Mouse (Mus musculus): ENCODE data around the gene Adamtsl1.

The Adamtsl1 gene

DNA sequence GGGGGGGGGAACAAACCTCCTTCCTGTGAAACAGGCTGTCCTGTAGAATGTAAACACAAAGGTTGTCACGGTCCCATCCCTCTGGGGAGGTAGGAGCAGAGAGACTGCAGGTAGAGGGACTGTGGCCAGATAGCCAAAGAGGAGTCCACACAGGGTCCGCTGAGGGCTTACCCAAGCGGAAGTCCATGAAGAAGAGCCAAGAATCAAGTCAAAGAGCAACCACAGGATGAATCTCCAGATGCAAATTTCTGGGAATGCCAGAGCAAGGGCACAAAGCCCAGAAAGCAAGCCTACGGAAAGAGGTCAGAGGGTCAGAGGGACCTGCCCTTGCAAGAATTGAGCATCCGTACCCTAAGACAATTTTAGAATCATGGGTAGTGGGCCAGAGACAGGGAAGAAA lies 677.2 kb downstream of the Adamtsl1 start:
- DNase-seq (ENCODE audit: extremely low spot score), result no peak

- DNase-seq (ENCODE audit: extremely low spot score), result no peak
Observed at GRCm38 (mm10) chr4:86201766-86202165, 687.8 kb downstream of the Adamtsl1 start.

DNA sequence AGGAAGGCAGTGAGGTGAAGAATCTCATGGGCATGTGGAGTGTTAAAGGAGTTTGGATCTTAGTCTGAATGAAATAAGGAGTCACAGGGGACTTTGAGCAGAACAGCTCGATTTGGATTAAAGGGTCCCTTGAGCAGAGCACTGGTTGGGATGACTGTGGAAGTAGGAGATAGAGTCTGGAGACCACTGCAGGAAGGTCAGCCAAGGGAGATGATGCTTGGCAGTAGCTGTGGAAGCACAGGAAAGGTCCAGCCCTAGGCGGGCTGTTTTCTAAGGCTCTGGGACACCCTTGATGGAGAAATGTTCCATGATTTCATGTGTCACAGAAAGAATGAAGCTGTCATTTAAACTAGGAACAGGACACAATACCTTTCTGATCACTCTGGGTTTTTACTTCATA lies 689.3 kb downstream of the Adamtsl1 start:
- DNase-seq (ENCODE audit: extremely low spot score), result no peak

DNA sequence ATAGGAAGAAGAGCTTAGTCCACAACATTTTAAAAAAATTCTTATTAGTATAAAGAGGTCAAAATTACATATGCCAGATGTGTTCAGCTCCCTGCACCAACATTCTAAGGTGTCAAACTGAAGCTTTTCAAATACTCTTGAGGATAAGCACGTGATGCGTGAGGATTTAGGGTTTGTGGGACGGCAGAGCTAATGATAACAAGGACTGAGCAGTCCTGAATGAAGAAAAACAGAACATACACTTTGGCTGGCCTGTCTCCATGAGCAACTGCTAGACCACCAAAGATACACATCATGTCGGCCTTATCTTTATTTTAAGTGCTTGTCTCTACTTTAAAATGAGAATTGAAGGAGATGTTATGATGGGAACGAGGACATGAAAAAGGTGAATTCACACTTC lies 710.9 kb downstream of the Adamtsl1 start:
- no peak for DNase-seq (ENCODE audit: extremely low spot score)

GRCm38 (mm10) chr4:86227096-86227495 lies 713.1 kb downstream of the Adamtsl1 start:
- no peak for DNase-seq (ENCODE audit: extremely low spot score)

DNA sequence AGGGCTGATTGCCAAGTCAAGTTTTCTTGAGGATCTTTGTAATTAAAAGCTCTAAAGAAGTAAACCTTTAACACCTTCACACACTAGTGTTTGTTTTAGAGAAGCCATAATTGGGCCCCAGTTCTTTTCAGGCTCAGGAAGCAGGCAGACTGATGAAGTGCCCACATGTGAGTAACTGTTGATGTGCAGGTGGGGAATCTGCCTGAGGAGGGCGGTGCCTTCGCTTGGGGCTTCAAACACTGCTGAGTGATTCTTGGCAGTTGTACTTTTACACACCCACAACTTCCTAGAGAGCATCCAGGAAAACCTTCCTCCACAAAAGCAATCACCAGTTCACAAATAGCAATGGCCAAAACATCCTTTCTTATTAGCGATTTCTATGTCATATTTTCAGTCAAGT lies 719.2 kb downstream of the Adamtsl1 start:
- DNase-seq (ENCODE audit: extremely low spot score), result no peak

- DNase-seq (ENCODE audit: extremely low spot score), result no peak
Observed at GRCm38 (mm10) chr4:86241854-86242424, 728.0 kb downstream of the Adamtsl1 start.

GRCm38 (mm10) chr4:86270085-86270484 lies 756.1 kb downstream of the Adamtsl1 start:
- no peak for DNase-seq (ENCODE audit: extremely low spot score)

DNA sequence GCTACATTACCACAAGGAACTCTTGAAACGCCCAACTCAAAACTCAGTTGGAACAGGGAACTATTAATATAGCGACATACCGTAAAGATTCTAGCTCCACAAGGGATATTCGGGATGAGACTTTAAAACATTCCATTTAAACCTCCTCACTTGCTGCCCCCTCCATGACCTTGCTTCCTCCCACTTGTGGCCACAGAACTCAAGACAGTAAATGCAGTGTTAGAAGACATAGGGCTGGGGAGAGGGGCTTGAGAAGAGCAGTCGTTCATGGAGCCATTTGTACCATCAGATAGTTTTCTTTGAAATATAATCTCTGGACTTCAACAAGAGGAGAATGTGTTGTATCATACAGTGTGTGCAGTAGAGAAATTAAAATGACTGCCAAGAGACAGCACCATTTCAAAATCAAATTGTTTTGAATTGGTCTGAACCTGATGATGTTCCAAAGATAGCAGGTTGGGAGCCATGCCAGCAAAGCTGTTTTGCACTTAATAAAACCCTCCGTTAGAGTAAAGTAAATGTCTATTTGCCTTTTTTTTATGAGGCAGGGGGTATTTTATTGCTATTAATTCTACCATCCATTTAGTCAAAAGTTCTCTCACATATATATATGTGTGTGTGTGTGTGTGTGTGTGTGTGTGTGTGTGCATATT lies 759.9 kb downstream of the Adamtsl1 start:
- DNase-seq (ENCODE audit: extremely low spot score), result no peak

- no peak for DNase-seq (ENCODE audit: extremely low spot score)
Observed at GRCm38 (mm10) chr4:86274663-86275062, 760.7 kb downstream of the Adamtsl1 start.

DNA sequence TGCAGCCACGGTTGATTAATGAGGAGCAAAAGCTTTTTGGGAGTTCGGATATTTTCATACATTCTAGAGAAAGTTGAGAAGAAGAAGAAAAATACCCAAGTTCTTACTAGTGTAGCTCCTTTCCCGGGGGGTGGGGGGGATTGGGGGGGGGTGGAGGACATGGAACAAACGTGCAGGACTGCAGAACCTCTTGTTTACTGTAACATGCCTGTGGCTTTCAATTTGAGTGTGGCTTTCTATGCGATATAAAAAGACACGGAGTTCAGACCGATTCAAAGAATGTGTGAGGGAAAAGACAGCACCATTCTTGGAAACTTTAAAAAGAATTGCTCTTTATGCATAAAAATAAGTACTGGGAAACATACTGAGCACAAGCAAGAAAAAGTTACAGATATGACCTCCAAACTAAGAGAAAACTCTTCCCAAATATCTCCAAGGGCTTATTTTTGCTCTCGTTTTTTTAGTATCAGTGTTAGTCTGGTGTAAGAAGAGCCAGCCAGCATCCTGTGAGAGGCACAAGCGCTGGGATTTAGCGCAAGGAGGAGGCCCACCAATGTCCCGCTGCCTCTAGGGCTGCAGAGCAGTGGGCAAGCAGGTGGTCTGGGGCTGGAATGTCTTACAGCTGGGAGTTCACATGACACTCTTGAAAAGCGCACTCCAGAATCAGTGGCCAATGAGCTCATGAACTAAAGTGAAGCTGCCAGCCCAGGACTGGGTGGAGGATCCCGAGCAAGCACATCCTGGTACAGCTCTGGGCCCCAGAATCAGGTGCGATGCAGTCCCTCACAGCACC lies 762.2 kb downstream of the Adamtsl1 start:
- DNase-seq (ENCODE audit: extremely low spot score), result no peak

DNA sequence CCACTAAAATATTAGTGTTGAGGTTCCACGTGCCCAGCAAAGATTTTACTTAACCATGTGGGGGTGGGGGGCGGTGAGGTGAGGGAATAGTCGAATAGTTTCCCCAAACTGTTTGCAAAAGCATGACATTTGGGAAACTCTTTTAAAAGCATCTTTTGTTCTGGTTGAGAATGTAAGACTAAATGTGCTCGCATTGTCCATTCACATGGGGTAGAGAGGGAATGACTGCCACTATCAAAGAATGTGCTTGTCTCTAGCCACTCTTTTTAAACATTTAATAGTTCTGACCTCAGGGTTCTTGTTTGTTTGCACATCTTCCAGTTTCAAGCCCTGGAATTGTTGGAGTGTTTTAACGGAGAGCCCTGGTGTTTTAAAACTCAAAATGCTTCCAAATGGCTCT lies 764.6 kb downstream of the Adamtsl1 start:
- no peak for DNase-seq (ENCODE audit: extremely low spot score)

GRCm38 (mm10) chr4:86286572-86286971 lies 772.6 kb downstream of the Adamtsl1 start:
- no peak for DNase-seq (ENCODE audit: extremely low spot score)

DNA sequence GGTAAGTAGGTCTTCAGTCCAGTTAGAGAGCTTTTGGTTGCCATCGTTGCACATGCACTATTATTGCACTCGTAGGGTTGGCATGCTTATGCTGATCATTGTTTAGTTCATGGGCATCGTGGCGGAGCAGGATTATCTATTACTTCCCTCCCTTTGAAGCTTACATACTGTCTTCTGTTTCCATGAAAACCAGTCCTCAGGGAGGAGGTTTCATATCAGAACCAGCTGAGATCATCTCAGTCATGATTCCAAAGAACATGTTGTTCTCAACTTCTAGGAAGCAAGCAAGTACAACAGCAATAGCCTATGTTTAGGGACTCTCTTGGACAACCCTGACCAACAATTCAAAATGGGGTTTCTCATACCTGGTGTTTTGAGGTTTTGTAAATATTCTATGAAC lies 774.3 kb downstream of the Adamtsl1 start:
- DNase-seq (ENCODE audit: extremely low spot score), result no peak

GRCm38 (mm10) chr4:86289511-86290273 lies 775.7 kb downstream of the Adamtsl1 start:
- DNase-seq (ENCODE audit: extremely low spot score), result no peak

DNA sequence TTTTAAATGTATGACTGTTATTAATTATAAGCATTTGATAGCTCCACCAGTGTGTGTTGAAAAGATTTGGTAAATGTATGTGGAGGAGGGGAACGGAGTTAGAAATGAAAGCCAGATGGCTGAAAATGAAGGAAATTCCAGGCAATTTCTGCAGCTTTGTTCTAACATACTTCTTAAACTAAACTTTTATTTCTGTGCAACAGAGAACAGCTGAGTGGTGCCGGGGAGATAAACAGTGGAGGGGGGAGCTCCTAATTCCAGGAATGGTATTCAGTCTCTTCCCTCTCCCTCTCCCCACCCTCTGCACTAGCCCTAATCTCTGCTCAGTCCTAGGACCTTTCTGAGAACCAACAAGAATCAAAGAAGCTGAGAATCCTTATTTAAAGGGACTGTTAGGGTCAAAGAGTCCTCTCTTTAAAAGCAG lies 780.9 kb downstream of the Adamtsl1 start:
- DNase-seq (ENCODE audit: extremely low spot score), result no peak

DNA sequence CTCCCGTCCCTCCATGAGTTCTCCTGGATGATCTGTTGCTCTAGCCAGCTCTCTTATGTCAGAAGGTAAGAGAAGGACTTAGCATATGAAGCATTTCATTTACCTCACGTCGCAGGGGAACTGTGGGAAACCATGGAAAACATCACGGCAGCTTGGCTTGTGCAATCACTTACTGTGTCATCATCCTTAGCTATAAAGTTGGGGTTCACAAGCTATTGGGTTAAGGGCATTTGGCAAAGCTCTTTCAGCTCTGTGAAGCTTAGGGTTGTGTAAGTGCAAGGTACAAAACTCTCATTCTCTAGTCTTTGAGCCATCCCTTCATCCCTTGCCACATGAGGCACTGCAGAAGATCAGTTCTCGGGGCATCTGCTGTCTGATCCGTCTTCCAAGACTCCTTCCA lies 787.5 kb downstream of the Adamtsl1 start:
- no peak for DNase-seq (ENCODE audit: extremely low spot score)

- DNase-seq (ENCODE audit: extremely low spot score), result no peak
Observed at GRCm38 (mm10) chr4:86302095-86302494, 788.1 kb downstream of the Adamtsl1 start.

DNA sequence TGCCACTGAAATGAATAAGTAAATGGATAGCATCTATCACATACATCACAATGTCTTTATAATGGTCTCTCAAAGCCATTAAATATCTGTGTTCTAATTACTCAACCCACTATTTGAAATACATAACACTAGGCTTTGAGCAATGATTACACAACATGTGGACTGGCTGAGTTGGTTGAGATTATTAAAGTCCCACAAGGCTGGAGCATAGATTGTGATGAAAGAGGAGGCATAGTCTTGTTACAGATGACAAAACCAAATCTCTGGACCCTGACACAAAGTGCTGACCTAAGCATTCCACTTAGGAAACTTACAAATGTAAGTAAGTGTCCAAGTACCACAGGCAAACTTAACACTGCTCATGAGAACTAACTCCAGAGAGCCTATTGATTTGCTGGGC lies 792.8 kb downstream of the Adamtsl1 start:
- DNase-seq (ENCODE audit: extremely low spot score), result no peak

DNA sequence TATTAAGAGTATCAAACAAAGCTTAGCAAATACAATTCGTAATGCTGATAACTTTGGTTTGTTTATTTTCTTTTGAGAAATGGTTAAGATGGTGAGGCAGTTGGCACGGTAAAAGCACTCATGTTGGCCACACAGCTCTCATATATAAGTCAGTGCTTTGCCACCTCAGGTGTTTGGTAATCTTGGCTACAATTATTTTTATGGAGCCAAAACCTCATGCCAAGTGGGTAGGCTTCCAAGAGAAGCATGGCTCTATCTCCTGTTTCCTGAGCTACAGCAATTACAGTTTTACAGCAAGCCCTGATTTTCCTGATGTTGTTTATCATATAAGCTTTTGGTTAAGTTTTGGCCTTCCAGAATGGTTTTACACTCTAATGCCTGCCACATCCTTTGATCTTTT lies 795.2 kb downstream of the Adamtsl1 start:
- no peak for DNase-seq (ENCODE audit: extremely low spot score)

DNA sequence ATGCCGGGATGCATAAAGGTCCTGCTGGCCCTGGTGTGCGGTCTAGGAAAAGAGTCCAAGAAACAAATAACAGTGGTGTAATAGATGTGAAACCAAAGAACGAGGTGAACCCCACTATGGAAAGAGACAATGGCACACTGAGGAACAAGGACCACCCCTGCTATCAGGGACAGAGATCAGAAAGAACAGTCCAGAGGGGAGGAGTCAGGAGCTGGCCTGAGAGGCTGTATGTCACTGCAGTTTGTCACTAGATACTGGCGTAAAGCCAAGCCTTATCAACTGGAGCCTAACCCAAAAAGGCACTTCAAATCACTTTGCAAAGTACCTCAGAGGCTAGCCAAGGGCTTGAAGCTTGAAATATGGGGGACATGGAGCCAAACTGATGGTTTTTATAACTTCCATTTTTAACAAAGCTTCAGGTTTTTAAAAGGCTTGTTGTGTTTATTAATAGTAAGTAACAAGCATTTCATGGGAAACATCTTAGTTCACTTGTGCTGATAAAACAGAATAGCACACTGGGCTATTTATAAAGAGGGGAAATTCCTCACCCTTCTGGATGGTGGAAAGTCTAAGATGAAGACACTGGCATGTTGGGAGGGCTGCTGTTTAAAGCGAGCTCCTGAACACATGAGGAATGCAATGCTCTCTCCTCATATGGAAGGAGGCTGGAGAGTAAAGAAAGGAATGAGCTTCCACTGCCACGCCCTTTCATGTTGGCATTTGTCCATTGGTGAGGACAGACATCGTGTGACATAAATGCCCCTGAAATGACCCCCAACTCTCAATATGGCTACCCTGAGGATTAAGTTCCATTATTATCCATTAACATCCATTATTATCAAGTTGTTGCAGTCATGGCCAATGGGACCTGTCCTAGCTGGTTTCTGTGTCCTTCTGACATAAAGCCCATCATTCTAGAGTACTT lies 797.1 kb downstream of the Adamtsl1 start:
- DNase-seq (ENCODE audit: extremely low spot score), result no peak

Measured in embryo, embryonic 9.5 days (tissue).